Mouse (Mus musculus): ENCODE data around the gene Eid2.
A peak's percentile ranks its signal among the peaks of the same experiment; 100 is the strongest.
"Not testable (repeated sequence)": the region's sequence is repeated elsewhere in the genome, so short reads cannot be mapped to it uniquely, and the experiment has no call there.

Gene Eid2

DNA sequence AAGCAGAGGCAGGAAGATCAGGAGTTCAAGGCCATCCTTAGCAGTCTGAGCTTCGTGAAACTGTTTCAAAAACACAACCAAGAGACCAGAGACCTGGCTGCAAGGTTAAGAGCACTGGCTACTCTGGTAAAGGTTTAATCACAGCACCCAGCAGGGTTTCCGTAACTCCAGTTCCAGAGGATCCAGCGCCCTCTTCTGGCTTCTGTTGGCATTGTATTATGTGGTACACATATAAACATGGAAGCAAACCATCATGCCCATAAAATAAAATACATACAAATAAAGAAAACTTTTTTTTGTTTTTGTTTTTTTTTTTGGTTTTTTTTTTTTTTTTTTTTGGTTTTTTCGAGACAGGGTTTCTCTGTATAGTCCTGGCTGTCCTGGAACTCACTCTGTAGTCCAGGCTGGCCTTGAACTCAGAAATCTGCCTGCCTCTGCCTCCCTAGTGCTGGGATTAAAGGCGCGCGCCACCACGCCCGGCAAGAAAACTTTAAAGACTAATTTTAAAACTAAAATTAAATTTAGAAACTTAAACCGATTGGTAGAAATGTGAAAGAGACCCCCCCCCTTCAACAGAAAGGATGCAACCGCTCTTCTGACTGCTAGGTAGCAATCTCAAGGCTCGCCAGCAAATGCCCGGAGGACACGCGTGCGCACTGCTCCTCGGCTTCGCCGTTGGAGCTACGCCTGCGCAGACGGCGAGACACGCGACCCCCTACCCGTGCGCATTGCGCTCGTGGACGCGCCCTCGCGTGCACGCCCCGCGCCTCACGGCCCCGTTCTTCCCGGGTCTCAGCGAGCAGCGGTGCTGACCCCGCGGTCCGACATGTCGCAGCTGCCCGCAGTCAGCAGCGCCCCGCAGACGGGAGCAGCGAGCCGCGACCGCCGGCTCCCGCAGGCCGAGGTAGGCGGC is at the start of gene Eid2:
TSS of gene Eid2 (plus strand) at position 753 of the 913 bp plus-strand sequence.
- no peak for DNase-seq (ENCODE audit: low read depth, low spot score)

DNA sequence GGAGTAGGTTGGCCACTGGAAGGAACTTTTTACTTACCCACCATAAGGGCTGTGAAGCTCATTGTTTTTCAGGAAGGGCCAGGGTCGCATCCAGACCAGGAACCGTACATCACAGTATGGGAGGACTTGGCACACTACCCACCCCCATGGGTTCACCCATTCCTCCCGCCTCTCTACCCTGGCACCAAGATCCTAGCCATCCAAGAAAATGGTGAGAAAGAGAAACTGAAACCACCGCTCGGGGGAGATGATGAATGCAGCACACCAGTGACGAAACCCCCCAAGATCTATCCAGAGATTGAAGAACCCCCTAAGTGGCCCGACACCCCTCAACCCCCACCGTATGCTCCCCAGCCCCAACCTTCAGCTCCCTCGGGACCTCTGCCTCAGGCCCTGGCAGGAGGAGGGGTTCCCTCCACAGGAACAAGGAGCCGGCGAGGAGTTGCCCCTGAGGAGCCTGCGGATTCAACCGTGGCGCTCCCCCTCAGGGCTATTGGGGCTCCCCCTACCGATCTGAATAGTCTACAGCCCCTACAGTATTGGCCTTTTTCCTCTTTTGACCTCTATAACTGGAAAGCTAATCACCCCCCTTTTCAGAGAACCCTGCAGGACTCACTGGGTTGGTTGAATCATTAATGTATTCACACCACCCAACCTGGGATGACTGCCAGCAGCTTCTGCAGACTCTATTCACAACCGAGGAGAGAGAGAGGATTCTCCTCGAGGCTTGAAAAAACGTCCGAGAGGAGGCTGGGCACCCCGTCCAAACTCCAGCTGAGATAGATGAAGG is 48.5 kb upstream of the Eid2 start:
- DNase-seq (ENCODE audit: low read depth, low spot score): not testable (repeated sequence)

DNA sequence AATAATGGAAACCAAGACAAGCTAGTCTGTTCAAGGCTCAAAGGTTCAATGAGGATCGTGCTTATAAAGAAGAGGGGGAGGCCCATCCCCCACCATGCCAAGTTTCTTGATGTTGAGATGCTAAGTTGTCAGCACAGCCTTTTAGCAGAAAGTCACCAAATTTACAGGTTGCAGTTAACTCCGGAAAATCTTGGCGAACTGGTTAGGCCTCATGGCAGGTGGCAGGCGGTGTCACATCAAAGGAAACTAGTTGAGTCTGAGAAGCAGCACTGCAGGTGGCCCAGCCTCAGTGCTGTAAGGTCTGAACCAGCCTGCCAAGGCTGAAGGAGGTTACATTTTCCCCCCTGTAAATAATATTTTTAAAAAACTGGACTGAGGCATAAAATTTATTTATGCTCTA is 40.8 kb upstream of the Eid2 start:
- DNase-seq (ENCODE audit: low read depth, low spot score): not testable (repeated sequence)

DNA sequence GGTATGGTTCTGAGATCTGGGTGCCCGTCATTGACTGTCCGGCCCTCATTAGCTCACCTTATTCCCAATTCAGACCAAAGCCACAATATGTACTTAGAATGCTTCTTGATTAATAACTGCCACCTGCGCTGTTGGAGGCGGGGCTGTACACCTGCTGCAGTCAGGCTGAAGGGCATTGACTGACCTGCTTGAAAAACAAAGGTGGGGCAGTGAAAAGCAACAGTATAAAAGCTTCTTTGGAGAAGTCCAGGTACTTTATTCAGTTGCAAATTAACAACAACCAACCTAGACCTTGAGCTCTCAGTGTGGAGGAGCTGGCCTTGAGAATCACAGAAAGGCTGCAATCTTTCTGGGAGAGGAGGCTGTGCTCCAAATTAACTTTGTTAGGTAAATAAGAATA is 40.3 kb upstream of the Eid2 start:
- DNase-seq (ENCODE audit: low read depth, low spot score): not testable (repeated sequence)

DNA sequence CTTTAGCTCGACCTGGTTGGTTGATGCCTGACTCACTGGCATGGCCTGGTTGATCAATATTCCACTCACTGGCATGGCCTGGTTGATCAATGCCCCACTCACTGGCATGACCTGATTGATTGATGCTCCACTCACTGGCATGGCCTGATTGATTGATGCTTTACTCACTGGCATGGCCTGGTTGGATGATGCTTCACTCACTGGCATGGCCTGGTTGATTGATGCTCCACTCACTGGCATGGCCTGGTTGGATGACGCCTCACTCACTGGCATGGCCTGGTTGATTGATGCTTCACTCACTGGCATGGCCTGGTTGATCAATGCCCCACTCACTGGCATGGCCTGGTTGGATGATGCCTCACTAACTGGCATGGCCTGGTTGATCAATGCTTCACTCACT is 23.7 kb upstream of the Eid2 start:
- DNase-seq (ENCODE audit: low read depth, low spot score): not testable (repeated sequence)

DNA sequence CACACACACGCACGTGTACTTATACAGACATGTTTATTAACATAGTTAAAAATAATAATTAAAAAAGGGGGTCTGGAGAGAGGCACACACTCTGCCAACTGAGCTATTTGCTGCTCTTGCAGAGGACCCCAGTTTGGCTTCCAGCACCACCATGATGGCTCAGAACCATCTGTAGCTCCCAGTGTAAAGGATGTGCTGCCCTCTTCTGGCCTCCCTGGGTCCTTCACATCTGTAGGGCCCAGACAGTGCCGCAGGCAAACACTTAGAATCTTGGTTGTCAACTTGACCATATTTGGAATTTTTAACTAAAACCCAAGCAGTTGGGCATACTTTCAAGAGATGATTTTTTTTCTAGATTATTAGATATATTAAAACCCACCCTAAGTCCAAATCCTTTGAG is 18.7 kb upstream of the Eid2 start:
- no peak for DNase-seq (ENCODE audit: low read depth, low spot score)

DNA sequence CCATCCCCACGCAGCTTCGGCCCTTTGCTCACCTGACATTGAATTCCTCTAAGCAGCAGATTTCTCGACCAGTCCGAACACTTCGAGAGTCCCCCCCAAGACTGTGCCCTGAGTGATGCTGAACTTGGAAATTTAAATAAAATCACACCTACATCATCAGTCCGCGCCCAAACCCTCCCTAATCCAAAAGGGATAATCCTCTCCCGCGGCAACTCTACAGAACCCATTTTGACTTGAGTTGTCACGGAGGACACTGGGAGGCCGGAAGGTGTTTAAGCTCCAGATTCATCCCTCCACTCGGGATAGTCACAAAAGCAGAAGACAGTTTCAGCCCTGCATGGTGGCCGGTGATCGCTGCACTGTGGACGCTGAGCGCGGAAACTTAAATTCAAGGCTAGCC is 15.7 kb upstream of the Eid2 start:
- DNase-seq (ENCODE audit: low read depth, low spot score): no peak

DNA sequence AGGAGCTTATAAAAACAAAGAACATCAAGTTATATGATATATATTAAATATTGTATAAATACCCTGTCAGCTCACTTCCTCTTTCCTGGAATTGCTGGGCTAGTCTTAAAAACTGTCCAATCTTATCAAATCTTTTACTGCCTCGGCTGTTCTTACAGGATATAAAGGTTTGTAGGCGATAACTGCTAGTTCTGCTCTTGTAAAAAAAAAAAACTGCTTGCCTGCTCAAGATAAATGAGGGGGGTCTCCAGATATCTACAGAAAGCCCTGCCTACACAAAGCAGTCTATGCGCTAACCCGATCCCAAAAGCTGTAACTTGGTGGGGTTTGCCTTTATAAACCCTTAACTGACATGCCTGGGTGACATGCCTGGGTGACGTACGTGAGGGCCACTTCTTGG is 13.1 kb upstream of the Eid2 start:
- DNase-seq (ENCODE audit: low read depth, low spot score): no peak

DNA sequence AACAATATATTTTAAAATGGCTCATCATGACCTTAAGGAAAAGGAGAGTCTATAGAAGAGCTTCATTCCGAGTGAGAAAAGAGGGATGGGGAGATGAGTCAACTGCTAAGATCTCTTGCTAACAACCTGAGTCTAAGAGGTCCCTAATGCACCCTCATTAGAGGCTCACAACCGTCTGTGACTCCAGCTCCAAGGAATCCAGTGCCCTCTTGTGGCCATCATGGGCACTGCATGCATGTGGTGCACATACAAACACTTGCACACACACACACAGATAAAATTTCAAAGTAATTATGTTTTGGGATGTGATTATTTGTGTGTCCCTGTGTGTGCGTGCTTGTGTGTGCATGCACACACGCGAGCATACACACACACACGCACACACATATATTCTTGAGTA is 12.2 kb upstream of the Eid2 start:
- DNase-seq (ENCODE audit: low read depth, low spot score): no peak

DNA sequence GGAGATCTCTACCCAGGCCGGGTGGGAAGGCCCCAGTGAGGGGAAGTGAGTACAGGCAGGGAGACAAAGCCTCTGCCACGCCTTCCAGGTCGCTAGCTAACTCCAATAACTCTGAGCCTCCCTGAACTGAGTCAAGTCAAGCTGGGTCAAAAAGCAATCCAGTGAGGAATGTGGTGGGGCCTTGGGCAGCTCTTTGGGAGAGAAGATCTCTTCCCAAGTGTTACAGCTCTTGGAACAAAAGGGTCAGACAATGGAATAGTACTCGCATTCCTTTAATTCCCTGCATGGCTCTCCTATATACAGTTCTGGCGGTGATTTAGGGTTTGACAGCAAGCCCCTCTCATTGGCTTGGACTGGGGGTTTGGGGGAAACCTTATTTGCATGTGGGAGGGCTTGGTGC is 4.8 kb upstream of the Eid2 start:
- DNase-seq (ENCODE audit: low read depth, low spot score): no peak

DNA sequence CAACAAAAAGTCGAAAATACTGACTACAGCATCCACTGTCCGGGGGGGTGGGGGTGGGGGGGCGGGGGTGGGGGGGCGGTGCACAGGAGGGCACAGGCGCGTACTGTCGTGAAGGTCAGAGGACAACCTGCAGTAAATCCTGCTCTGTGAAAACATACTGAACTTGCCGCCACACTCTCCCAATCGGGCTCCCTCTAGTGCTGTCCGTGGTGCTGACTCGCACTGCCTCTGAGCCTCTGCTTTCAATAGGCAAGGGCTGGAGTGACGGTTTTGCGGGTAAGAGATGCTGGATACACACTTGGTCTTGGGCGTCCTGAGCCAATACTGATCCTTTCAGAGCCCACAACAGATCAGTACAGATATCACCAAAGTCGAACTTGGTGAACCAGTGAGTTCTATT is 3.9 kb upstream of the Eid2 start:
- peak; percentile 52 for DNase-seq (ENCODE audit: low read depth, low spot score)

DNA sequence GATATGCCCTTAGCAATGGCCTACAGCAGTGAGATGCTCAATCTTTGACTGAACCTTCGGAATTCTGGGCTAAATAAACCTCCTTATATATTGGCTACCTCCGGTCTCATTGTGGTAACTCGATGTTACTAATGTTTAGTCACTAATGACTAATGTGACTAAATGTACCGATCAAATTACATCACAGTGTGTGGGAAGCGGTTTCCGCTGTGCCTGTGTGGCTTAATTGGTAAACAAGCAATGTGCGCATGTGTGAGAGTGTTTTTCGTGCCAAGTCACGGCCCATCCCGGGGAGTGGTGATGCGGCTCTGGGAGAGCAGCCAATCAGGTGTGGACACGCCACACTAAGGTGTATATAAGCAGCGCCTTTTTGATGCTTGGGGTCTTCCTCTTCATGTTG is 2.3 kb upstream of the Eid2 start:
- DNase-seq (ENCODE audit: low read depth, low spot score): no peak

DNA sequence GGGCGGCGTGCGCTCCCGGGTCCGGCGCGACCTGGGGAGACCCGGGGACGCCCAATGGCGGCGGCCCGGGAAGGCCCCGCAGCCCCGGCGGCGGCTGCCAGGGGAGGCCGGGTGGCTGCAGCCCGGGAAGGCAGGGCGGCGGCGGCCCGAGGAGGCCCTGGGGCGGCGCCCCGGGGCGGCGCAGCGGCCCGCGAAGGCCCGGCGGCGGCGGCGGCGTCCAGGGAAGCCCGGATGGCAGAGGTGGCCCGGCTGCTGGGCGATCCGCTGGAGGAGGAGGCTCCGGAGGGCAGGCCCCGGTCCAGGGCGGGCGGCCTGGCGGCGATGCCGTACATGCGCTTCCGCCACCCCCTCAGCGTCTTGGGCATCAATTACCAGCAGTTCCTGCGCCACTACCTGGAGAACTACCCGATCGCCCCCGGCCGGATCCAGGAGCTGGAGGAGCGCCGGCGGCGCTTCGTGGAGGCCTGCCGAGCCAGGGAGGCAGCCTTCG is 406 bp downstream of the Eid2 start:
- DNase-seq (ENCODE audit: low read depth, low spot score): no peak

DNA sequence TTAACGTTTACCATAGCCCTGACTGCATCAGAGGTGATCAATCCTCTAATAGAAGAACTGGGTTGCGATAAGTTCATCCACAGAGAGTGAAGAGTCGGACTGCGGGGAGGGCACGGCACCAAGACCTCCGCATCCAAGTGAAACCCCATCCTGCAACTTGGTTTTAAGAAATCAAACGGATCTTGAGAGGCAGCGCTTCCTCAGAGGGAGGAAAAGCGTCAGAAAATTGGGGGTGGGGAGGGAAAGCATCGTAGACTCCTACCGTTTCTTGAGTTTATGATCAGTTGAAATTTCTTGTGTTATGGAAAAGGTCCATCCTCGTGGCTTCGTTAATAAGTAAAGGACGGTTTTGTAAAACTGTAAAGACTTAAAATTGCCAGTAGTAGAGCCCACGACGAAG is 895 bp downstream of the Eid2 start:
- no peak for DNase-seq (ENCODE audit: low read depth, low spot score)

DNA sequence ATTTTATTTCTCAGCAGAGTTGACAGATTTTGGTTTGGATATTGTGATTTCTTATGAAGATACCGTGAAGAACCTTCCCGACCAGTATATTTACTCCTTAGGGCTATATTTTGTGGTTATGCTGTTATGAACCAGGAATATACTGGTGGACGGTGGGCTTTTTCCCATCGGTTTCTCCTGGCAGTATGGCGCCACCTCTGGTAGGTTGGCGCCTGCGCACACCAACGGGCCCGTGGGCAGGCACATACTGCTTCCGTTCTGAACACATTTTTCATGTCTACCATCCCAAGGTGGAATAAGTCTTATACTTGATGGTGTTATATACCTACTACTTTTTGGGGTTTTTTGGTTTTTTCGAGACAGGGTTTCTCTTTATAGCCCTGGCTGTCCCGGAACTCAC is 1.7 kb downstream of the Eid2 start:
- DNase-seq (ENCODE audit: low read depth, low spot score): no peak

DNA sequence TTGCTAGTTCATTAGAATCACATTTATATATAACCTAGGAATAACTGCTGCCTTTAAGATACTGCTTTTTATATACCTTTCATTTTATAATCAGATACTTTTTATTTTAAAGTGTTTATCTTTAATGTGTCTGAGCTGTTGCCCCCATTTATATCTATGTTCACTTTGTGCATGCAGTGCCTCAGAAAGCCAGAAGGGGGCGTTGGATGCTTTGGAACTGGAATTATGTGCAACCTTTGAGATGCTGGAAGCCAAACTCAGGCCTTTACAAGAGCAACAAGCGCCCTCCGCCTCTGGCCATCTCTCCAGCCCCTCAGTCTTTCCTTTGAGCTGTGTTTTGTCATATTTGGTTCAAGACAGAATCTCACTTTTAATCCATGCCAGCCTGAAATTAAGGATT is 4.1 kb downstream of the Eid2 start:
- no peak for DNase-seq (ENCODE audit: low read depth, low spot score)

DNA sequence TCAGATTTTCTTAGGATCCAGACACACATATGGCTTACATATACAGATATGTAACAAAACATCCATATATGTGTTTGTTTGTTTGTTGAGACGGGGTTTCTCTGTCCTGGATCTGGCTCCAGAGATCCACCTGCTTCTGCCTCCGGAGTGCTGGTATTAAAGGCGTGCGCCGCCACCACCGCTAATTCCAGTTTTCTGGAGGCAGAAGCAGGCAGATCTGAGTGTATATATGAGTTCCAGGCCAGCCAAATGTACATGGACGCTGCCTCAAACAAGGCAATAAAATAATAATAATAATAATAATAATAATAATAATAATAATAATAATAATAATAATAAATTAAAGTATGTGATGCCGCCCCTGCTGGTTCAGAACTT is 9.5 kb downstream of the Eid2 start:
- DNase-seq (ENCODE audit: low read depth, low spot score): no peak

DNA sequence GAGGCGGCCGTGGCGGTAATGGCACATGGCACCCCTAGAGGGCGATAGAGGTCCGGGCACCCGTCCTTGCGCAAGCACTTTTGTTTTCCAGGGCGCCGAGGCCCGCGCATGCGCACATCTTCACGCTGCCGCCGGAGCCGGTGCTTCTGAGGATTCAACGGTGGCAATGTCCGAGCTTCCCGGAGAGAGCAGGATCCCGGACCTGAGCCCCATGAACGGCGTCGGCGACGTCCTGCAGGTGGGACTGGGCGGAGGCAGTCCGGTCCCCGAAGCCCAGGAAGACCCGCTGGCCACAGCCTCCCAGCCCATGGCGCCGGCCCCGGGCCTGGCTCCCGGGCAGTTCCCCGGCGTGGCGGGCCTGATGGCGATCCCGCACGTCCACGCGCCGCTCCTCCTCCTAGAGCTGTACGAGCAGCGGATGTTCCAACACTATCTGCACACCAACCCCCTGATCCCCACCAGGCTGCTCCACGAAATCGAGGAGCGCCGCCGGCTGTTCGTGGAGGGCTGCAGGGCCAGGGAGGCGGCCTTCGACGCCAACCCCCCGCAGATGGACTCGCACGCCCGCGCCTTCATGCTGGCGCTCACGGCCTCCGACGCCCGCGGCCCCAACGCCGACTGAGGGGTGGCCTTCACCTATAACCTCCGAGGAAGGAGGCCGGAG is 10.1 kb downstream of the Eid2 start, which contains the start of gene Eid2b:
TSS of gene Eid2b (plus strand) at position 125 of the 664 bp plus-strand sequence.
- no peak for DNase-seq (ENCODE audit: low read depth, low spot score)

DNA sequence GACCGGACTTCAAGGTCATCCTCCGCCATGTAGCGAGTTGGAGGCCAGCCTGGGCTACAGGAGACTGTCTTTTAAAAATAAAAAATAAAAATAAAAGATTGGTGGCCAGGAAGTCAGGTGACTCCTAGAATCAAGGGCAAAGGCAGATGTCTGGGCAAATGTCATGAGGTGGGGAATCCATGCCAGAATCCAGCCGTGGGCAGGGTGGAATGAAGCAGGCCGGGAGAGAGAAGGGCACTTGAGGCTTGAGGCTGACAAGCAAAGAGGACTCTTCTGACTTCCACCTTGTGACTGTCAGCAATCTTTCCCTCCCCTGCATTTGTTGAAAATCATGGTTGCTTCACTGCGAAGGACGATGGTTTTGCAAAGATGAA is 10.6 kb downstream of the Eid2 start:
- no peak for DNase-seq (ENCODE audit: low read depth, low spot score)

DNA sequence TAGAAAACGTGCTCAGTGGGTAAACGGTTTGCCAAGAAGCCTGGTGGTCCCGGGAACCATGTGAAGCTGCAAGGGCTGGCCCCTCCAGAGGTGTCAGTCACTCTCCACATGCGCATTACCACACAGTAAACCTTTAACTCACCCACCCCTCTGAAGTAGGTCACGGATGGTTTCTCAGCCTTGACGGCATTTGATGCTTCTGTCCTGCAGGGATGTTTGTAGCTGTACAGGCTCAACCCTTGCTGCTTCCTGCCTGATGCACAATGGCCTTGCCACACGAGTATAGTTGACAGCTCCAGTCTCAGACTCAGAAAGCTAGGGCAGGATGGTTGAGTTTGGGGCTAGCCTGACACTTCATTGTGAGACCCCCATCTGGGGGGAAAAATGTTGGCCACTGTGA is 12.9 kb downstream of the Eid2 start:
- DNase-seq (ENCODE audit: low read depth, low spot score): no peak

DNA sequence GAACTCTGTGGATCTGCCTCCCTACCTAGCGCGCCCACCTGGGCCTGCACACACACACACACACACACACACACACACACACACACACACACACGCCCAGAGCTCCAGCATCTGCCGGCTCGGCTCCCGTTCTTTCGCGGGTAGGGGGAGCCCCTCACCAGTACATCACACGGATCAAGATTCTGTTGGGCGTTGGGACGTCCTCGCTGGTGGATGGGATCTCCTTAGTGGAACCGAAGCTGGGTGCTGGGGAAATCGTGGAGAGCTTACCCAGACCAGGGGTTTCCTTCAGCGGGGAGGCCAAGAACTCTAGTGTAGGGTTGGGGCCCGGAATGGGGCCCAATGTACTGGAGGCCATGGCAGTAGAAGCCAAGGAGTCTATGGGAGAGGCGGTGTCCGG is 22.5 kb downstream of the Eid2 start:
- DNase-seq (ENCODE audit: low read depth, low spot score): no peak
